Mouse (Mus musculus): Measurements from ENCODE around the gene Cdpf1. TPM values are rescaled to one million over a fixed set of nuclear protein-coding genes. Genes with fewer than 3 reads are reported as not detected.
A peak's percentile ranks its signal among the peaks of the same experiment; 100 is the strongest.

The Cdpf1 gene
- 10 to 100 TPM; 31.0 to 33.8 TPM for total RNA-seq (2021)
- long read RNA-seq, experiment 1, transcript Cdpf1-201 (5 exons, 997 nt): major isoform, 7 of 16 reads
- long read RNA-seq, experiment 1, partial matches to known transcripts: 2 of 16 reads
- long read RNA-seq, experiment 1, other reads (novel, unspliced or antisense): 1 of 16 reads
- long read RNA-seq, experiment 2, transcript Cdpf1-201 (5 exons, 997 nt): major isoform, 7 of 12 reads
- long read RNA-seq, experiment 2, partial matches to known transcripts: 0 of 12 reads
- long read RNA-seq, experiment 2, other reads (novel, unspliced or antisense): 0 of 12 reads

DNA sequence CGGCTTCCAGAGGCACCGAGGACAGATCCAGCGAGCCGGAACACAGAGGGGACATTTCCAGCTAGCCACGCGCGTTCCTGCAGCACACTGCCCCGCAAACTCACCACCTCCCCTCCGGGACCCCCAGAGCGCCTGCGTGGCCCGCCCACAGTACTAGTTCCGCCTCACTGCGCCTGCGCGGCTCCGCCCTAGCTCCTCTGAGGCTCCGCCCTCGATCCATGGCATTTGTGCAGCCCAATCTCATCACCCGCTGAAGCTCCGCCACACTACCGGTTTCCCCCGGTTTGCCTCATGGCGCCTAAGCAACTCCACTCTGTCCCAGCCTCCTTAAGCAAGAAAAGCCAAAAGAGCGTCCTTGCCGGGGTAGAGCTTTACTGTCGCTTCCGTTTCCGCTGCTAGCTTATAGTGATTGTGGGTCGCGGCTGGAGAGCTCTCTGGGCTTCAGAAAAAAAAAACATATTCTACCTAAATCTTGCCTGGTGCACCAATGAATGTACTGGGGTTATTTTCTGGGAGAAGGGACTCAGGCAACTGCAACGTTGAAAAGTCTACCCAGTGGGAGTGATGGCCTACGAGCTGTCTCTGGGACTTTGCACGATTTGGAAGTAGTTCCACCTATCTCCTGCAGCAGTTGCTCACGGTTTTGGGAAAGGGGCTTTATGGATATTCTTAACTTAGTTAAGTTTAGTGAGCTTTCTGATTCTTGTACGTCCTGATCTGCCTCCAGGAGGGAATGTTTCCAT lies at the start of gene Cdpf1:
Cdpf1 (minus strand) TSS at position 163 of the 743 bp plus-strand sequence.
- DNase-seq: peak; percentile 99 to 100
- intact Hi-C loops (cut with DNase I): loop anchor here (5.0 kb wide), 2 partner anchors 74 to 214 kb away; no protein-coding TSS in a partner anchor

DNA sequence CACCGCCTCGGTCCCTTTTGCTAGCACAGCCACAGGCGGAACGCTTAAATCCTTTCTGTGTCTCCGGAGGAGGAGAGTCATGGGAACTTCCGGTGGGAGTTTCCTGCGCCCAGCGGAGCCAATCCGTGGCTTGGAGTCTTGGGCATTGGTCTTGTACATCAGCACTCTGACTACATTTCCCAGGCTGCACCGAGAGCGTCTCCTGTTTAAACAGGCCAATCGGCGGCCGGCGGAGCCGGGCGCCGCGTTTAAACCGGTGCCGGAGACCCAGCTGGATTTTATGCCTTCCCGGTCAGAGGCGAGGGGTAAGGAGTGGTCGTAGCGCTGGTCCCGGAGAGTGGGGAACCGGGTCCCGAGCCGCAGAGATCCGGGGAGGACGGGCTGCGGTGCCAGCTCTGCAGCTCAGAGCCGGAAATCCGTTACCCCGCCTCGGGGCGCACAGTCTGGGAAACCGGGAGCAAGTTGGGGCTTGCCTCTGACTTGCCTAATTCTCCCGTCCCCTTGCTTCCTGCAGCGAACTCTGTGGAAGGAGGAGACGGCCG lies 48.1 kb upstream of the Cdpf1 start, which contains the start of gene Gtse1:
Gtse1 (plus strand) TSS at position 256 of the 542 bp plus-strand sequence.
- intact Hi-C loops (cut with DNase I): no loop called here
- DNase-seq: peak; percentile 90 to 95

DNA sequence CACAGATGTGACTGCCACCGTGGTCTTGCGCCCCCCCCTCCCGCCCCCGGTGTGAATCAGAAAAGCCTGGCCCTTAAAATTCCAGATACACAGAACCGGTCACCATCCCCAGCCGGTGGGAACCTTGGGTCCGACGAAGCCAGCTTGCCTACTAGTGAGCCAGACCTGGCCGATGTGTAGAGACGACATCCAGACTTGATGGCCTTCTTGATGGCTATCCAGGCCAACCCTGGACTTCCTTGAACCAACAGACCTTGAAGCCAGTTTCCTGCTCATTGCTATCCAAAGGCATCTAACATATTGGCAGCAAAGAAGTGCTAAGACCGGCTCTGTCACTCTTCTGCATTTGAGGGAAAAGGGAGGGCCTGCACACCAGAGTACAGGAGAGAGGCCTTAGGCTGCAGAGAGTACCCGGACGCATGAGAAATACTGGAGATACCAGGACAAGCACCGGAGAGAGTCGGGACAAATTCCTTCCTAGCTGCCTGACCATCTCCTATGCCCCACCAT lies 47.5 kb upstream of the Cdpf1 start:
- no peak for DNase-seq
- intact Hi-C loops (cut with DNase I): no loop called here

GRCm38 (mm10) chr15:85851656-85852392 lies 40.3 kb upstream of the Cdpf1 start:
- DNase-seq: no peak
- intact Hi-C loops (cut with DNase I): no loop called here

GRCm38 (mm10) chr15:85845071-85845470 lies 33.6 kb upstream of the Cdpf1 start:
- intact Hi-C loops (cut with DNase I): no loop called here
- no peak for DNase-seq

DNA sequence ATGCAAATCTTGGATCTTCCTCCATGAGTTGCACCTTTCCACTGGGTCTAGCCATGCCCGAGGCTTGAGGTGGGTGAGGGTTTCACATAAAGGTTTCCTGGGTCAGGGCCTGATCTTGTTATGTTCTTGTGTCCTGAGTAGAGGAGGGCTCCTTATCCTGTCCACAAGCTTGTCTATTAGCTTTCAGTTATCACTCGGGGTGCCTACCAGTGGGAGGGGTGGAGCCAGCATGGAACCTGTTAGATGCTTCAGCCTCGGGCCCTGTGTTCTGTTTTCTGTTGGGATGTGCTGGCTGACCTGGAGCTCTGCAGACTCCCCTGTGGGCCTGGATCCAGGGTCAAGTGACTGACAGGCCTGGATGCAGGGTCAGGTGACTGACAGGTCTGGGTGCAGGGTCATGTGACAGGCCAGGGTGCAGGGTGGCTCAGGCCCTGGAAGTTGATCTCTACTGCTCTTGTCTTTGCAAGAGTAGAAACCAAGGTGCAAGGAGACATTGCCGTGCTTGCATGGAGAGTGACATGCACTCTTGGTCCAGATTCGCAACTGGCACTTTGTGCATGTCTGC lies 30.4 kb upstream of the Cdpf1 start:
- intact Hi-C loops (cut with DNase I): loop anchor here (1.0 kb wide), 1 partner anchor 126 kb away; no protein-coding TSS in a partner anchor
- DNase-seq: no peak

DNA sequence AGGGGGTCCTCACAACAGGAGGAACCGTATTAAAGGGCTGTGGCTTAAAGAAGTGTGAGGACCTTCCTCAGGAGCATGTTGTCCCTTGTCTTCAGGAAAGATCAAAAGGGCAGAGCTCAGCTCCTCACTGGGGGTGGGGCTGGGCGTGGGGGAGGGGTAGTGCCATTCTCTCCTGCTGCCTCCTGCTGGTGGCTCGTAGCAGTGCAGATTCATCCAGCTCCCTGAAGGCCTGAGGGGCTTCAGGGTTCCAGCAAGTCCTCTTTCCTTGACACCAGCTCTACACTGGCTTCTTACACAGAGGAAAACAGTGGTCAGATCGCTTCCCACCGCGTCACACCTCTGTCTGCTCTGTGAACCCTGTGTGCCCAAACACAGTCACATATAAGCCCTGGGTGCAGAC lies 29.5 kb upstream of the Cdpf1 start:
- peak; percentile 32 to 61 for DNase-seq
- intact Hi-C loops (cut with DNase I): loop anchor here (1.0 kb wide), 1 partner anchor 125 kb away; no protein-coding TSS in a partner anchor

DNA sequence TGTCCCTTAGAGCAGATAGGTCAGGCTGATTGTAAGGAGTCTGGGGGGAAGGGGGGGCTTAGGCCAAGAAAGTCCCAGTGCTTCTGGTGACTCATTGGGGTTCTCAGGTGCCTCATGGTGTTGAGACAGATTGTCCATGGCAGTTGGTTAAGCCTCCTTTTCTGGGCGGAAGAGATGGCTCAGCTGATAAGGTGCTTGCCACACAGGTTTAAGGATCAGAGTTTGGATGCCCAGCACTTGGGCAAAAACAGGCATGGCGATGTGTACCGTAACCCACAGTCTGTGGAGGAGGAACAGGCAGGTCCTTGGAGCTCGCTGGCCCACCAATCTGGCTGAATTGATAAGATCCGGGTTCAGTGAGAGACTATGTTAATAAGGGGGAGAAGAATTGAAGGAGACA lies 25.4 kb upstream of the Cdpf1 start:
- intact Hi-C loops (cut with DNase I): no loop called here
- no peak for DNase-seq

GRCm38 (mm10) chr15:85835335-85835734 lies 23.8 kb upstream of the Cdpf1 start:
- intact Hi-C loops (cut with DNase I): no loop called here

DNA sequence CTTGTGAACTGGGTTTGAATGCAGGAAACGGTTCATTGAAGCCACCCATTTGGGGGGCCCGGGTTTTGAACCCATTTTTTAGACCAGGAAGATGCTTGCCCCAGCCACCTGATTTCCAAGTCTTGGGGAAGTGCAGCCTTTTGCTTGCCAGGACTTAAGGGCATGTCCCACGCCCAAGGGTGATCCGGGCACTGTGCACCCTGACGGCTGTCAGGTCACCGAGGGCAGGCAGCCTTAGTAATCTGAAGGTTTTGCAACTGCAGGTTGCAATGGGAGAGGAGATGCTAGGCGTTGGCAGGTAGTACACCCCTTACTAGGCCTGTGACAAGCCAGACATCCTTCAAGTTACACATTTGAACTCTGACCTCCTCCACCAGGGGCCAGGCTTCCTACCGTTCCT lies 21.1 kb upstream of the Cdpf1 start:
- DNase-seq: no peak
- intact Hi-C loops (cut with DNase I): no loop called here

More at GRCm38 (mm10) chr15:85835335-85835734, 23.8 kb upstream of the Cdpf1 start:
- DNase-seq: no peak

- DNase-seq: peak; percentile 80 to 82
- intact Hi-C loops (cut with DNase I): no loop called here
These were observed 20.6 kb upstream of the Cdpf1 start, which contains the start of gene Ttc38 for GRCm38 (mm10) chr15:85831954-85832590. TSS of gene Ttc38 (plus strand) at chr15:85832306.

GRCm38 (mm10) chr15:85829470-85829869 lies 18.0 kb upstream of the Cdpf1 start:
- no peak for DNase-seq
- intact Hi-C loops (cut with DNase I): no loop called here

GRCm38 (mm10) chr15:85828071-85828470 lies 16.6 kb upstream of the Cdpf1 start:
- intact Hi-C loops (cut with DNase I): no loop called here
- DNase-seq: no peak

GRCm38 (mm10) chr15:85826676-85827075 lies 15.2 kb upstream of the Cdpf1 start:
- DNase-seq: no peak
- intact Hi-C loops (cut with DNase I): no loop called here

DNA sequence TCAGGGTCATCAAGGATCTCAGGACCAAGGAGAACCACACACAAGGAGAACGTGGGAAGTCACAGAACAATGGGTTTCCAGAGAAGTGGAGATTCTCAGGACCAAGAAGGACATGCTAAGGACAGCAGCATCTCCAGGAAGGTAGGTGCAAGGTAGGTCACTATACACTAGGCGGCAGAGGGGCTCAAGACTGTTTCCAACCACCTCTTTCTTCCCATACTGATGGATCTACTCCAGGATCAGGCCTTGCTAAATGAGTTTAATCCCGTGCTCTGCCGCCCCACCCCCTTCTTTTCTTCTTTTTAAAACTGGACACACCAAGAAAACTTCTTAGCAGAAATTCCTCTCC lies 10.5 kb upstream of the Cdpf1 start:
- intact Hi-C loops (cut with DNase I): no loop called here

GRCm38 (mm10) chr15:85821203-85822010 lies 9.9 kb upstream of the Cdpf1 start, which contains the start of gene Pkdrej:
TSS of gene Pkdrej (minus strand) at chr15:85821734.
- intact Hi-C loops (cut with DNase I): no loop called here
- peak; percentile 65 to 70 for DNase-seq

More for the DNA sequence above, 10.5 kb upstream of the Cdpf1 start:
- DNase-seq: no peak

DNA sequence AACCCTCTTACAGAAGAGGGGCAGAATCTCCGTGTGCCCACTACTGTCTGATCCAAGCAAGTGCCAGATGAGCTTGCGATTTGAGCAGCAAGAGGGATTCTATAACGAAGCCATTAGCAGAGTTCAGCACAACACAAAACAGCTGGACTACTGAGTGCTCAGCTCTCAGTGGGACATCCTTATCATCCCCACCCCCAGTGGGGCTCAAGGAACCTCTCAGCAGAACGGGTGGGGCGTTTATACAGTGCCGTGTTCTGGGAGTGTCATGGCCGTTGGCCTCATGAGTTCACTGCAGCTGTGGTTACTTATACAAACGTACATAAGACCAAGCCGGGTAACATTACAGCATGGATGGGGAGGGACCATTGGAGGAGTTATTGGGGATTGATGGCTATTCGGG lies 1.9 kb upstream of the Cdpf1 start:
- no peak for DNase-seq
- intact Hi-C loops (cut with DNase I): loop anchor here (5.0 kb wide), 2 partner anchors 76 to 216 kb away; no protein-coding TSS in a partner anchor

DNA sequence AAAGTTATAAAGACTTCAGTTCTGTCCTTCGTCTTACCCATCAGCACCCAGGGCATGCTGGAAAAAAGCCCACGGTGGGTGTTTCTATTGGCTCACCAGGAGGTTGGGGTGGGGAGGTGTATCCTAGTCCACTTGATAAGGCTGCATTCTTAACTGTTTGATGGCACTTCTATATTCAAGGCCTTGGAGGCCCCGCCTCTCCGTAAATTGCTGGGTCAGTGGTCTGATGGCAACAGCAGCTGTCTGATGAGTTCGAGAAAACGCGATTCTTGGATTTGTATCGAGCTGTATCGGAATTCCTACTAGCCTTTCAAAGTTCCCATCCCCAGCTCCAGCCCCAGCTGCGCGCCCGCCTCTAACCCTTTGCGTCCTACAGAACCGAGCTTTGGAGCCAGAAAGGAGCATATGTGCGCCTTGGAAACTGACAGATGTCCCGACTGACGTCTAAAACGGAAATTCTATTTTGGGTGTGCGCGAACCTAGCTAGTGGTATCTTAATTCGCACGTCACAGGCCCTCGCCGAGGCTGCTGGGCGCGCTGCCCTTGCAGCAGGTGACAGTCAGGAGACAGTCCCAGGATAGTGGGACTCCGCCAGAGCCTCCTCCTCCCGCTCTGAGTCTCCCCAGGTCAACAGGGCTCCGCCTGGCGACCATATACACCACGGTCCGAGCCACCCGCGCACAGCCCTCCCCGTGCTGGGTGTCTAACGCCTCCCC lies 533 bp downstream of the Cdpf1 start:
- intact Hi-C loops (cut with DNase I): loop anchor here (5.0 kb wide), 2 partner anchors 74 to 214 kb away; no protein-coding TSS in a partner anchor
- peak; percentile 84 to 87 for DNase-seq

Data from heart, postnatal 14 days (tissue).